Mouse (Mus musculus): ENCODE measurements around the gene Lbh.

- no peak; the same call in 1 of the 2 replicates for TF ChIP-seq CTCF (IDR thresholded peaks at IDR 0.05; ENCODE audit: borderline replicate concordance, control insufficient read depth, extremely low read depth, insufficient read depth, low read length, poor library complexity)
- no peak for TF ChIP-seq POLR2A (IDR thresholded peaks at IDR 0.05; ENCODE audit: control insufficient read depth, extremely low read depth, insufficient read depth, low read length, poor library complexity)
Observed at GRCm38 (mm10) chr17:72917241-72918030, 669 bp upstream of the Lbh start.
